Mouse (Mus musculus) liver, embryonic 15.5 days (tissue): ENCODE measurements around the gene Fezf2. TPM values are rescaled to one million over a fixed set of nuclear protein-coding genes. Genes with fewer than 3 reads are reported as not detected.

ENCODE experiments used
- ATAC-seq: fragments of 200-750 bp; cut with Nextera tagmentation; 2 replicates; pipeline ENCODE4 v1.8.0; 2017; ENCODE audit warnings: moderate number of reproducible peaks, mild to moderate bottlenecking, moderate library complexity; ENCODE audit not compliant: insufficient read depth
- H3K27ac ChIP-seq: fragments of 300-500 bp; sonication (generic); replicated peaks from 2 replicates; pipeline ENCODE4 v1.5.1; 2015; ENCODE audit warnings: mild to moderate bottlenecking, inconsistent platforms
- H3K27me3 ChIP-seq: fragments of 300-500 bp; sonication (generic); 2 replicates; pipeline ENCODE4 v1.6.1; 2015; ENCODE audit warnings: mild to moderate bottlenecking, inconsistent platforms
- H3K36me3 ChIP-seq: fragments of 300-500 bp; sonication (generic); replicated peaks from 2 replicates; pipeline ENCODE4 v1.6.1; 2015; ENCODE audit warnings: moderate library complexity, mild to moderate bottlenecking, inconsistent platforms
- H3K4me1 ChIP-seq: fragments of 300-500 bp; sonication (generic); replicated peaks from 2 replicates; pipeline ENCODE4 v1.6.1; 2015; ENCODE audit warnings: inconsistent platforms
- H3K4me2 ChIP-seq: fragments of 300-500 bp; sonication (generic); 2 replicates; pipeline ENCODE4 v1.6.1; 2015; ENCODE audit warnings: moderate library complexity, mild to moderate bottlenecking, inconsistent platforms
- H3K4me3 ChIP-seq: fragments of 300-500 bp; sonication (generic); replicated peaks from 2 replicates; pipeline ENCODE4 v1.5.1; 2015; ENCODE audit warnings: mild to moderate bottlenecking, inconsistent platforms
- H3K9ac ChIP-seq: fragments of 300-500 bp; sonication (generic); 2 replicates; pipeline ENCODE4 v1.6.1; 2015; ENCODE audit warnings: moderate library complexity, mild to moderate bottlenecking, inconsistent platforms
- H3K9me3 ChIP-seq: fragments of 300-500 bp; sonication (generic); replicated peaks from 2 replicates; pipeline ENCODE4 v1.6.1; 2016; ENCODE audit warnings: inconsistent platforms
- WGBS: fragments of 180-500 bp; shearing (Covaris S2); methylation state at CpG from one replicate; pipeline ENCODE4 v1.1.7; 2015; ENCODE audit warnings: mixed read lengths; ENCODE audit not compliant: insufficient replicate concordance; 5-methylcytosine and 5-hydroxymethylcytosine counted together
- polyA plus RNA-seq: library from polyadenylated mRNA; unstranded; fragments of >200 nt; fragmentation: Nextera tagmentation; extraction: Ambion mirVana; gene quantifications from 2 replicates; pipeline ENCODE4 v1.2.1, GENCODE M21; 2015

The Fezf2 gene
- polyA plus RNA-seq, 1 experiment from 2014 or later, result 0.03 TPM

DNA sequence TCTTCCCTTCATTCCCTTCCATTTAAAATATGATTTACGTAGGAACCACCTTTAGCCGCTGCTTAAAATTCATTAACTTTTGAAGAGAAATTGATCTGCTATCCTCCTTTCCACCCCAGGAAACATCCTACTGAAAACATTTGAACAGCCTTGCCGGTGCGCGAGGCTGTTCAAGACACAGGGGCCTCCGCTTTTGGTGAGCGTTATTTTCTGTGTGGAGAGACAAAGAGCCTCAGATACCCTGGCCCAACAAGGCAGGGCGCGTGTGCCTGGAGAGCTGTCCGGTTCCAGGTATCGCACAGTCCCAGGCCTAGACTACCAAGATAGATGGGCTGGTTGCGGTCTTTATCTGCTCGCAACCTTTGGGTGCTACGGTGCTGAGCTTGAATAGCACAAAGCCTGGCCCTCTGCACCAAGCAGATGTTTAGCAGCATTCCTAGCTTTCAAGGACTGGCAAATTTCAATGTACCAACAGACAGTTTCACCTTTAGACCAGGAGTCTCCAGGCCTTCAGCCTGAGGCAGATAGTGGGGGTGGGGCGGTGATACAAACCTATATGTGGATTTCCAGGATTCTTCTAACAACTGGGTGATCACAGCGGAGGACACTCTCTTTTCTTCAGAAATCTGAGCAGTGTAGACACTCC lies 2.4 kb upstream of the Fezf2 start:
- Histone ChIP-seq H3K27me3 (peaks cover 74% of the 10 kb centered on the region), H3K4me2 (no peak overlapping the region), H3K27ac (no peak overlapping the region), H3K4me3 (no peak overlapping the region), H3K36me3 (no peaks in the 10 kb centered on the region), H3K9ac (no peak overlapping the region), H3K9me3 (no peaks in the 10 kb centered on the region), H3K4me1 (no peaks in the 10 kb centered on the region)
- no peak for ATAC-seq
- WGBS, result 10% methylated on average over 16 of the region's 16 CpGs

DNA sequence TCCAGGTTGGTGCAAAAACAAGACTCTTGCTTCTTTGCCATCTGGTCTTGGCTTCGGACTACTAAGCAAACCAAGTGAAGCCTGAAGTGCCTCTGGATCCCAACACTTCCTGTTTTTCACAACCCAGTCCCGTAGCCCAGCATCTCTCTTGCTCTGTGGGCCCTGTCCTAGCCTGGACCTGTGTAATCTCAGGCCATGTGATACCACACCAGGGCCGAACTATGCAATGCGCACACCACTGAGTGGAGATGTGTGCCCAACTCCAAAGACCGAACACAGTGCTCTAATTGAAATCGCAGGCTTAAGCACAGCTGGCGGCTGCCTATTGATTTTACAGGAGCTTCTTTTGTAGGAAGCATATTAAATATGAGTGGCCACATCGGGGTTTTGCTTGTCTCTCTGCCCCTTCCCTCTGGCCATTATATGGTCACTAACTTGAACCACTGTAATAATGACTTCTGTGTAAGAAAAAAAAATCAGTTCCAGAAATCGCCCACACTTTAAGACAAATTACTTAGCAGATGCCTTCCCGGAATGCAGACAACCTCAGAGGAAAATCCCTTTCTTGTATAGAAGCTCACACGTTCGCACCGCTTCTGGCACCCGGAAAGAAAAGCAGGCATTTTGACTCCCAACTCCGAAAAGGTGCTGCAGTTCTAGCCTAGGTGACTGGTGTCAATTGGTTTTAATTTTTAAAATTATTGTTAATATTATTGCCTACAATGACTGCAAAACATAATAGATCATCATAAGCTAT lies 1.5 kb upstream of the Fezf2 start:
- WGBS, result 4% methylated on average over 15 of the region's 15 CpGs
- Histone ChIP-seq H3K9ac (no peak overlapping the region), H3K9me3 (no peaks in the 10 kb centered on the region), H3K4me3 (no peak overlapping the region), H3K27me3 (peaks cover 83% of the 10 kb centered on the region), H3K27ac (no peak overlapping the region), H3K4me2 (no peak overlapping the region), H3K36me3 (no peaks in the 10 kb centered on the region), H3K4me1 (no peaks in the 10 kb centered on the region)
- ATAC-seq, result no peak

DNA sequence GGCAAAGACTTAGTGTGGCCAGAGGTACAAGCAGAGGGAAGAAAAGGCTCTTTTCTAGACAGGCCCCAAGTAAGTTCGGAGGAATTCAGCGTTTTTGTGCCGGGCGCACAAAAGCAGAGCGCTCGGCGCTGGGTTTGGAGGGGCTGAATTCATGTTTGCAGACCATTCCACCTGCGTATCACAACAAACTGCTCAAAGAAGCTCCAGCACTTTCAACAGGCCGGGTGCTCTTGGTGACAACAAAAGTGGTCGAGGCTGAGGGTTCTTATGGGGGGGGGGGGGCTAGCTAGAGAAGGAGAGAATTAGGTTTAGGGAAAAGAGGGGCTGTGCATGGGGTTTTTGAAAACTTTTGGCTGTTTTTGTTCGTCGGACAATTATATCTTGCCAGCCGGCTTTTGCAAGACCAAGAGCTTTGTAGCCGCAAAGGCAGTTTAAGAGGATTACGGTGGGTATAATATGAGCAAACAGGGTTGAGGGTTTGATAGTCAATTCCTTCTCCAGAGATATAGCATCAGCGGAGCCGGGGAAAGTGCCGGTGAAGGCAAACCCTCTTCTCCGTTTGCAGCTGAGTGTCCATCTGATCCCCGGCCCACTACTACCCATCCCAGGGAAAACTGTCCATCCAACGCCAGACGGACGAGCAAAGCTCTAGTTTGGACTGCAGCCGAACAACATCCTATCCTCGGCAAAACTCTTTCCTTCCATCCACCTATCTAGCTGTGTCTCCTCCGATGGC lies 956 bp downstream of the Fezf2 start:
- Histone ChIP-seq H3K4me2 (no peak overlapping the region), H3K4me3 (no peak overlapping the region), H3K4me1 (no peaks in the 10 kb centered on the region), H3K27me3 (peaks cover 100% of the 10 kb centered on the region), H3K36me3 (no peaks in the 10 kb centered on the region), H3K9me3 (no peaks in the 10 kb centered on the region), H3K9ac (no peak overlapping the region), H3K27ac (no peak overlapping the region)
- no peak for ATAC-seq
- 3% methylated on average over 26 of the region's 26 CpGs for WGBS

- WGBS, result 1% methylated on average over 50 of the region's 50 CpGs
- peaks cover 100% of the 10 kb centered on the region for H3K27me3 ChIP-seq
- no peak overlapping the region for H3K4me2 ChIP-seq
- H3K4me1 ChIP-seq, result no peaks in the 10 kb centered on the region
- no peak overlapping the region for H3K27ac ChIP-seq
- ATAC-seq, result no peak
- no peak overlapping the region for H3K9ac ChIP-seq
- no peak overlapping the region for H3K4me3 ChIP-seq
- H3K9me3 ChIP-seq, result no peaks in the 10 kb centered on the region
- H3K36me3 ChIP-seq, result no peaks in the 10 kb centered on the region
Observed at GRCm38 (mm10) chr14:12346011-12346864, 1.8 kb downstream of the Fezf2 start.

DNA sequence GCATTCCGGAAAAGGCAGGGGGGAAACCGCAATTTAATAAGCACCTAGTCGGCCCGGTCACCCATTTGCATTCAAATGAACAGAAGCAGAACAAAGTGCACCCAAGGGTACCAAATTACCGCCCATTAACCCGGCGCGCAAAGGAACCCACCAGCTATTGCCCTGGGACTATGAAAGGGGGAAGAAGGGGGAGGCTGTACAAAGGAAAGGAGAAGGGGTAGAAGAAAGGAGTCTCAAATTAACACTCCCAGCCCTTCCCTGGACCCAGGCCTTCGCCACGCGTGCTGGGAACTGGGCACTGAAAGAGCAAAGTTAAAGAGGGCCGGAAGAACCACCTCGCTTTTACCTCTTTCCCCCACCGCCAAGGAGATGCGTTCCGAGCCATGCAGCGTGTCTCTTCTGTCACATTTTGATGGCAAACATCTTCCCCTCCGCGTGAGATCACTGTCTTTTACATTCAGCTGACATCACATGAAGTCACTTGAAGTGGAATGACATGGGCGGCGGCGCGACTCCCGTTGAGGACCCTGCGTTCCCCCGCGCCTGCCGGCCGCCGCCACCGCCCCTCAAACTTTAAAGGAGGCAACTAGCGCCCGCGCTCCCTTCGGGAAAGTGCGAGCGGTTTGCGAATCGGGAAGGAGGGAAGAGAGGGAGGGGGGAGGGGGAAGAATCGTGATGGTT lies 2.6 kb downstream of the Fezf2 start:
- Histone ChIP-seq H3K4me2 (no peak overlapping the region), H3K9me3 (no peaks in the 10 kb centered on the region), H3K27me3 (peaks cover 100% of the 10 kb centered on the region), H3K4me1 (no peaks in the 10 kb centered on the region), H3K27ac (no peak overlapping the region), H3K4me3 (no peak overlapping the region), H3K9ac (no peak overlapping the region), H3K36me3 (no peaks in the 10 kb centered on the region)
- 2% methylated on average over 40 of the region's 40 CpGs for WGBS
- ATAC-seq, result no peak

- Histone ChIP-seq H3K4me3 (no peak overlapping the region), H3K27me3 (peaks cover 100% of the 10 kb centered on the region), H3K9ac (no peak overlapping the region), H3K4me1 (no peaks in the 10 kb centered on the region), H3K4me2 (no peak overlapping the region), H3K9me3 (no peaks in the 10 kb centered on the region), H3K27ac (no peak overlapping the region), H3K36me3 (no peaks in the 10 kb centered on the region)
- no peak for ATAC-seq
- under 1% methylated on average over 39 of the region's 39 CpGs for WGBS
Observed at GRCm38 (mm10) chr14:12344746-12345240, 3.2 kb downstream of the Fezf2 start.

DNA sequence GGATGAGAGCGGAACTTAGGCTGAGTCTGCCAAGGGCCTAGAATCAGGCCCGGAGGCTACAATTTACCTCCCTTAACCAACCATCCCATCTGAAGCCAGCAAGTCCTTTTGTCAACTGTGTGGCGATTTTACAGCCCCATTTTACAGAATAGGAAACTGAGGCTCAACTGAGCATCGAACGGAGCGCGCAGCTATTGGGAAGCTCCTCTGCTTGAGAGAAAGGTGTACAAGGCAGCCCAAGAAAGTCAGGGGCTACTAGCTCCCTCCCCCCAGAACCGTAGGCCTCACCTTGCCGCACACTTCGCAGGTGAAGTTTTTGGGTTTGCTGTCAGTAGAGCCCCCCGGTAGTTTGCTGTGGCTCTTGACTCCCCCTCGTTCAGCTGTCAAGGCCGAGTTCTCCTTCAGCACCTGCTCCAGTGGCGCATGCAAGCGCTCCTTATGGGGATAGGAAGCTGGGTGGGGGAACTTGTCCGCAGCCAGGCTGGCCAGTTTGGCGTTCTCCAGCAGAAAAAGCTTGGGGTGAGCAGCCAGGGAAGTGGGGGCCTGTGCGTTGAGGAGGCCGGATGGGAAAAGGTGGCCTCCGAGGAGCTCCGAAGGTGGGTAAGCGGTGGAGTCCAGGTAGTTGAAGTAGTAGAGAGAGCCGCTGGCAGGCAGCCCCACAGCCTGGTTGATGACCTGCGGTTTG lies 3.8 kb downstream of the Fezf2 start:
- H3K4me3 ChIP-seq, result no peak overlapping the region
- no peak overlapping the region for H3K4me2 ChIP-seq
- WGBS, result 6% methylated on average over 24 of the region's 24 CpGs

GRCm38 (mm10) chr14:12343451-12343941 lies 4.5 kb downstream of the Fezf2 start:
- Histone ChIP-seq H3K27me3 (peaks cover 98% of the 10 kb centered on the region), H3K9me3 (no peaks in the 10 kb centered on the region), H3K36me3 (no peaks in the 10 kb centered on the region), H3K27ac (no peak overlapping the region), H3K4me3 (no peak overlapping the region), H3K9ac (no peak overlapping the region), H3K4me2 (no peak overlapping the region), H3K4me1 (no peaks in the 10 kb centered on the region)
- no peak for ATAC-seq
- WGBS, result 3% methylated on average over 20 of the region's 20 CpGs

More for the DNA sequence above, 3.8 kb downstream of the Fezf2 start:
- Histone ChIP-seq H3K27me3 (peaks cover 100% of the 10 kb centered on the region), H3K9me3 (no peaks in the 10 kb centered on the region), H3K36me3 (no peaks in the 10 kb centered on the region), H3K9ac (no peak overlapping the region), H3K4me1 (no peaks in the 10 kb centered on the region), H3K27ac (no peak overlapping the region)
- ATAC-seq, result no peak

DNA sequence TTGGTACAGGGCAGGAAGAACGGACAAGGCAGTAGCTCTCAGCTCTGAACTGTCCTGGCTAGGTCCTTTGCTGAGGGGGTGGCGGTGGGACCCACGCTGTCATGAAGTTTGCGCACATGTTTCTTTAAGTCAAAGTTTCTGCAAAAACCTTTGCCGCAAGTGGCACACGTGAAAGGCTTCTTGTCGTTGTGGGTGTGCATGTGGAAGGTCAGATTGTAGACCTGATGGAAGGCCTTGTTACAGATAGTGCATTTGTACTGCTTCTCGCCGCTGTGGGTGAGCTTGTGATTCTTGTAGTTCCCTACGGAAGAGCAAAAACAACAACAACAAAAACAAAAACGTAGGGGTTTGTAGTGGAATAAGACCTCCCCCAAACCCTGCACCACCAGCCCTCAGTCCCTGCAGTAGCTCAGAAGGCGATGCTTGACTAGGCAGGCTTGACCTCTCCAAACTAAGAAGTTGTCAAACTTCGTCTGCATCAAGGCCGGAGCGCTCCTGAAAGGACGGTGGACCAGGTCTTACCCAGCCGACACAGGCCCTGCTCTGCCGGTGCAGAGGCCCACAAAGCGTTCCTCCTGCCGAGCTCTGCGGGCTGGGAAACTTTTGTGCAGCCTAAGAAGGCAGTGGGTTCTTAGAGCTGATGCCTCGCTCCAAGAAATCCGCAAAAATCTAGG lies 5.4 kb downstream of the Fezf2 start:
- WGBS, result 2% methylated on average over 23 of the region's 23 CpGs
- Histone ChIP-seq H3K9me3 (no peaks in the 10 kb centered on the region), H3K27ac (no peak overlapping the region), H3K27me3 (peaks cover 98% of the 10 kb centered on the region), H3K4me3 (no peak overlapping the region), H3K4me2 (no peak overlapping the region), H3K4me1 (no peaks in the 10 kb centered on the region), H3K36me3 (no peaks in the 10 kb centered on the region), H3K9ac (no peak overlapping the region)
- no peak for ATAC-seq
